Mouse (Mus musculus) stomach, postnatal 0 days (tissue): ENCODE measurements around the gene Casp6.

Experiments
- CTCF ChIP-seq: IDR thresholded peaks from 2 replicates; pipeline ENCODE4 v1.5.1; 2016; ENCODE audit warnings: antibody characterized with exemption, low read depth, mild to moderate bottlenecking, moderate library complexity
- EP300 ChIP-seq: optimal IDR thresholded peaks from 2 replicates; pipeline ENCODE3; 2016; ENCODE audit warnings: antibody characterized with exemption

DNA sequence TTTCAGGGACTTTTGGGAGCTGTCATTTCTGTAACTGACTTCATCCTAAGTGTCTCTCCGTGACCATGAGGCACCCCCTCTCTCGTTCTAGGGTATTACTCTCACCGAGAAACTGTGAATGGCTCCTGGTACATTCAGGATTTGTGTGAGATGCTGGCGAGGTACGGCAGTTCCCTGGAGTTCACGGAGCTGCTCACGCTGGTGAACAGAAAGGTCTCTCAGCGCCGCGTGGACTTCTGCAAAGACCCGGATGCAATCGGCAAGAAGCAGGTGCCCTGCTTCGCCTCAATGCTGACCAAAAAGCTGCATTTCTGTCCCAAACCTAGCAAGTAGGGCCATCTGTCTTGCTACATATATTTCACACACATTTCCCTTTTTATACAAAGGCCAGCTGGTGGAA, 12.0 kb downstream of the Casp6 start:
- TF ChIP-seq CTCF (no peak), EP300 (no peak)
